ENCODE assay signal across 22 mouse cellular contexts in the genomic region with DNA sequence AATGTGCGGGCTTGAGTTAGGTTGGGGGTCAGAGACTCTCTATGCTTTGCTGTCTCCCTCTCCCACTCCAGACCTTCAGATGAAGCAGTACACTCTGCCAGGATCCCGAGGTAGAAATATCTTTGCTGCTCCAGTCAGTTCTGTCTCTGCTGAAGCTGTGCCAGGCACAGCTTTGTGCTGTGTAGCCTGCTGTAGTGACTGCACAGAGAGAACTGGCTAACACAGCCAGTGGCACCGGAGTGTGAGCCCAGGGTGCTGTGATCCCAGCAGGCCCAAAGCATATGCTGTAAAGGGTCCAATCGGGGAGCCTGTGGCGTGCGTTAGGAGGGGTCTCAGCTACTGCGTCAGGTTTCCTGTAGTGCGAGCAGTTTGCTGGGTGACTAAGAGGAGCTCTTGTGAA. TPM values are rescaled to one million over a fixed set of nuclear protein-coding genes. Genes with fewer than 3 reads are reported as not detected.
DNase-seq lines count a peak whose midpoint lies in the region; ATAC-seq and TF ChIP-seq lines count a peak whose summit lies in the region.
"Had no signal": no experiment of that assay in that cellular context is flagged by ENCODE, and none has a peak within 500 bp of the region (broad histone marks: within the 10 kb centered on the region; RNA-seq: fewer than 3 reads in every experiment).

No protein-coding gene starts in this region.

- peak; percentile 34; the same call in 1 of the 2 replicates for ATAC-seq in forebrain, embryonic 16.5 days
- ATAC-seq in forebrain, embryonic 12.5 days (ENCODE audit: low FRiP score), result no peak

- no peaks in the 10 kb centered on the region for H3K36me3 ChIP-seq in forebrain, embryonic 16.5 days (ENCODE audit: control insufficient read depth, insufficient read depth)
- peaks cover 10% of the 10 kb centered on the region; the same call in 1 of the 2 replicates for H3K36me3 ChIP-seq in forebrain, embryonic 12.5 days (replicated peaks)

- no peak for TF ChIP-seq CTCF in layer of hippocampus, adult 2 months (conservative IDR thresholded peaks at IDR 0.05)
- no peak for TF ChIP-seq CTCF in cerebellum, adult 2 months (IDR thresholded peaks at IDR 0.05; ENCODE audit: borderline replicate concordance, insufficient read depth, low read depth, low read length)

- no peaks in the 10 kb centered on the region; the same call in 1 of the 2 replicates for H3K4me1 ChIP-seq in forebrain, embryonic 16.5 days (replicated peaks; ENCODE audit: control insufficient read depth, insufficient read depth, low read length)
- no peaks in the 10 kb centered on the region for H3K4me1 ChIP-seq in forebrain, embryonic 12.5 days
- H3K4me1 ChIP-seq in cerebellum, adult 2 months (ENCODE audit: control insufficient read depth, insufficient read depth, low read length), result peaks cover 32% of the 10 kb centered on the region
- H3K4me1 ChIP-seq: midbrain, embryonic 12.5 days had no signal

- H3K27ac ChIP-seq in forebrain, embryonic 16.5 days (ENCODE audit: low read length), result no peak overlapping the region
- no peak overlapping the region for H3K27ac ChIP-seq in forebrain, embryonic 12.5 days
- H3K27ac ChIP-seq in layer of hippocampus, adult 2 months, result peak overlapping the region; percentile 36; the same call in 1 of the 2 replicates
- H3K27ac ChIP-seq in cerebellum, adult 2 months (ENCODE audit: insufficient read depth, low read length), result peak overlapping the region; percentile 49; the same call in 1 of the 2 replicates
- H3K27ac ChIP-seq: embryonic facial prominence, embryonic 15.5 days; hindbrain, embryonic 10.5 days; kidney, postnatal 0 days; liver, embryonic 14.5 days; lung, embryonic 15.5 days; midbrain, embryonic 12.5 days had no signal

- no peaks in the 10 kb centered on the region for H3K27me3 ChIP-seq in forebrain, embryonic 16.5 days (replicated peaks; ENCODE audit: control insufficient read depth, insufficient read depth, low read length)
- H3K27me3 ChIP-seq in forebrain, embryonic 12.5 days, result no peaks in the 10 kb centered on the region
- H3K27me3 ChIP-seq in cerebellum, adult 2 months (ENCODE audit: control insufficient read depth, insufficient read depth, low read length), result no peaks in the 10 kb centered on the region
- H3K27me3 ChIP-seq: CH12.LX; embryonic facial prominence, embryonic 15.5 days; heart, embryonic 12.5 days; lung, embryonic 15.5 days; midbrain, embryonic 12.5 days had no signal

- H3K4me2 ChIP-seq in forebrain, embryonic 16.5 days (ENCODE audit: low read length), result no peak overlapping the region
- no peak overlapping the region for H3K4me2 ChIP-seq in forebrain, embryonic 12.5 days
- H3K4me2 ChIP-seq: embryonic facial prominence, embryonic 15.5 days; heart, embryonic 12.5 days; lung, embryonic 15.5 days; midbrain, embryonic 12.5 days had no signal

- no peak for TF ChIP-seq POLR2A in cerebellum, adult 2 months (IDR thresholded peaks at IDR 0.05; ENCODE audit: borderline replicate concordance, insufficient read depth, low read length)

- H3K9ac ChIP-seq in forebrain, embryonic 16.5 days (replicated peaks; ENCODE audit: low read depth, low read length), result no peak overlapping the region
- no peak overlapping the region for H3K9ac ChIP-seq in forebrain, embryonic 12.5 days
- H3K9ac ChIP-seq: embryonic facial prominence, embryonic 15.5 days; heart, embryonic 12.5 days; liver, embryonic 14.5 days; lung, embryonic 15.5 days; midbrain, embryonic 12.5 days had no signal

- H3K4me3 ChIP-seq in forebrain, embryonic 16.5 days (replicated peaks; ENCODE audit: low read length), result no peak overlapping the region
- no peak overlapping the region for H3K4me3 ChIP-seq in forebrain, embryonic 12.5 days (replicated peaks)
- no peak overlapping the region for H3K4me3 ChIP-seq in layer of hippocampus, adult 2 months
- H3K4me3 ChIP-seq in cerebellum, adult 2 months (replicated peaks; ENCODE audit: insufficient read depth, low read depth, low read length), result no peak overlapping the region
- H3K4me3 ChIP-seq: embryonic facial prominence, embryonic 15.5 days; heart, embryonic 12.5 days; hindbrain, embryonic 10.5 days; lung, embryonic 15.5 days; midbrain, embryonic 12.5 days had no signal

- H3K9me3 ChIP-seq in forebrain, embryonic 16.5 days (ENCODE audit: control insufficient read depth, low read length), result no peaks in the 10 kb centered on the region
- no peaks in the 10 kb centered on the region for H3K9me3 ChIP-seq in forebrain, embryonic 12.5 days
- H3K9me3 ChIP-seq: embryonic facial prominence, embryonic 15.5 days; heart, embryonic 12.5 days; hindbrain, embryonic 10.5 days; lung, embryonic 15.5 days; midbrain, embryonic 12.5 days had no signal

- 78% methylated on average over 8 of the region's 8 CpGs for WGBS in forebrain, embryonic 16.5 days
- WGBS in forebrain, embryonic 12.5 days, result 92% methylated on average over 8 of the region's 8 CpGs
- 13% methylated on average over 8 of the region's 8 CpGs for WGBS in cerebellum, adult 2 months

- DNase-seq in layer of hippocampus, adult 2 months (ENCODE audit: low spot score in 2 of 2), result no peak
- no peak for DNase-seq in layer of hippocampus, adult 18-20 months (ENCODE audit: low spot score in 2 of 2)
- DNase-seq in cerebellum, adult 2 months, result peak; percentile 73 to 78
- DNase-seq in cerebellum, postnatal 36 days, result peak; percentile 58 to 65
- DNase-seq in urinary bladder, postnatal 36 days (ENCODE audit: low spot score in 2 of 2), result no peak
- no peak for DNase-seq in embryo, embryonic 10.5 days (ENCODE audit: low spot score)
- DNase-seq: adrenal gland, postnatal 25 days; kidney, adult 18-20 months; lung, postnatal 4 days; right cerebral cortex, adult 18-20 months; thymus, adult 2 months had no signal

RNA-seq across cellular contexts. Expression of a gene that starts 27.7 kb away (rescaled TPM):
- polyA plus RNA-seq in forebrain, embryonic 16.5 days (2015; fragmentation: Nextera tagmentation; extraction: Ambion mirVana), result 24.9 and 26.3 TPM in 2 replicates
- 19.0 and 20.1 TPM in 2 replicates for polyA plus RNA-seq in forebrain, embryonic 12.5 days (2016; fragmentation: Nextera tagmentation; extraction: Ambion mirVana)
- 100 to 1,000 TPM; 300 to 306 TPM for total RNA-seq in layer of hippocampus, adult 2 months (2021)
- total RNA-seq in layer of hippocampus, adult 18-20 months (2021), result 100 to 1,000 TPM; 332 to 342 TPM
- 200 and 203 TPM in 2 replicates for polyA plus RNA-seq in cerebellum, adult 2 months (2012; rRNA removed)
- total RNA-seq: CH12.LX, MEL had no signal

RNA-seq across cellular contexts. Expression of a gene that starts 27.8 kb away (rescaled TPM):
- polyA plus RNA-seq in forebrain, embryonic 16.5 days (2015; fragmentation: Nextera tagmentation; extraction: Ambion mirVana), result 4.6 and 5.8 TPM in 2 replicates
- polyA plus RNA-seq in forebrain, embryonic 12.5 days (2016; fragmentation: Nextera tagmentation; extraction: Ambion mirVana), result 2.4 TPM in 2 replicates
- total RNA-seq in layer of hippocampus, adult 2 months (2021), result 10 to 100 TPM; 14.7 to 15.5 TPM
- 10 to 100 TPM; 14.6 to 15.8 TPM for total RNA-seq in layer of hippocampus, adult 18-20 months (2021)
- 3.8 and 4.0 TPM in 2 replicates for polyA plus RNA-seq in cerebellum, adult 2 months (2012; rRNA removed)
- total RNA-seq: CH12.LX, MEL had no signal

Comparison
In these comparisons a context has a peak if more than half of its experiments do, and no peak if none do; other contexts are left out.
1. H3K27ac ChIP-seq: peak in layer of hippocampus, adult 2 months (single experiment) and cerebellum, adult 2 months (single experiment); none in forebrain, embryonic 16.5 days (single experiment) and forebrain, embryonic 12.5 days (single experiment).
2. DNase-seq: peak in cerebellum, adult 2 months (2 of 2) and cerebellum, postnatal 36 days (2 of 2); none in layer of hippocampus, adult 2 months (0 of 2), layer of hippocampus, adult 18-20 months (0 of 2), urinary bladder, postnatal 36 days (0 of 2) and embryo, embryonic 10.5 days (single experiment).